Mouse (Mus musculus) B cell, adult 2 months (primary cell): Measurements from ENCODE around the gene Gm13420.
A peak's percentile ranks its signal among the peaks of the same experiment; 100 is the strongest.

Source experiments
- DNase-seq, 2 experiments: peaks; one replicate each; pipeline ENCODE4 v3.0.0; 2022

Gene Gm13420

DNA sequence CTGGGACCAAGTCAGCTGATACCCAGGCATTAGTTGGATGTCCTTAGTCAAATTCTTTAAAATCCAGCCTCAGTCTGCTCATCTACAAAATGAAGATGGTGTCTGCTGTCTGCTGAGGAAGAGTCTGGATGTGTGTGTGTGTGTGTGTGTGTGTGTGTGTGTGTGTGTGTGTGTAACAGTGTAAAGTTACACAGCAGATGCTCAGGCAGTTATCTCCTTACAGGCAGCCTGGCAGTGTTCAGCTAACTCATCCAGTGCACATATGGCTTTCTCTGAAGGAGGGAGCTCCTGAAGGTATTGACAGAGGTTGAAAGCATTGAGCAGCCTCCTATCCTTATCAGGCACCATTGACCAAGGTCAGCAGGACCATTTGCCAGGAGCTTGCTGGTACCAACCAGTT, 50.6 kb downstream of the Gm13420 start:
- DNase-seq, result no peak

DNA sequence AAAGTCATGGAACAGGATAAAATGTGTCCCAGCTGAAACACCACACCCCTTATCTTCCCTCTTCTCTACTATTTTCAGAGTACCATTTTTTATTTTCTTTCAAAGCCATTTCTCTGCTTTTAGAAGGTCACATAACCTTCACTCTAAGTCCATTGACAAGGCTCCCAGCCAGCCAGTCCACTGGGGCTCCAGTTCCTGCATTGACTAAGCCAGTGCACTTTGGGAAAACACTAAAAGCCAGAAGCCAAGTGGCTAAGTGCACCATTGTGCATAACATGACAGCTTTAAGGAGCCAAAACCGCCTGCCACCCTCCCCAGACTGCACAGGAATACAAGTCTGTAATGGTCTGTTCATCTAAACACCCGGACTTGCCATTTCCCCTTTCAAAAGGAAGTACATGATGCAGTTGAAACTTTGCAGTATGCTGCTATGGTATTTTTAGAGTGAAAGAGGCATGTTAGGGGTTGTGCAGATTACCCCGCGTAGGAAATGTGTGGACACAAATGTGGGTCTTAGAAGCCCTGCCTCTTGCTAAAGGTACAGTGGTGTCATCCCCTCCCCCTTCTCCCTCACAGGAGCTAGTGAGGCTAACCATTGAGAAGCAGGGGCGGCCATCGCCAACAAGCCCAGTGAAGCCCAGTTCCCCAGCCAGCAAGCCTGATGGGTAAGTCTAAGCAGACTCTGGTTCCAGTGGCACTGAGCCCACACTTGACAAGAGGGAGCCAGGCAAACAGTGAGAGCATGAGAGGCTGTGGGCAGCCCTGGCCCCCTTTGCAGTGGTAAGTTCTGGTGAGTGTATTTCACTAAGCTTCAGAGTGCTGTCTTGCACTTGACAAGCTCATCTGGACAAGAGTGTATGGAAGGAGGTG, 52.8 kb downstream of the Gm13420 start:
- peak; percentile 33 to 40 for DNase-seq

DNA sequence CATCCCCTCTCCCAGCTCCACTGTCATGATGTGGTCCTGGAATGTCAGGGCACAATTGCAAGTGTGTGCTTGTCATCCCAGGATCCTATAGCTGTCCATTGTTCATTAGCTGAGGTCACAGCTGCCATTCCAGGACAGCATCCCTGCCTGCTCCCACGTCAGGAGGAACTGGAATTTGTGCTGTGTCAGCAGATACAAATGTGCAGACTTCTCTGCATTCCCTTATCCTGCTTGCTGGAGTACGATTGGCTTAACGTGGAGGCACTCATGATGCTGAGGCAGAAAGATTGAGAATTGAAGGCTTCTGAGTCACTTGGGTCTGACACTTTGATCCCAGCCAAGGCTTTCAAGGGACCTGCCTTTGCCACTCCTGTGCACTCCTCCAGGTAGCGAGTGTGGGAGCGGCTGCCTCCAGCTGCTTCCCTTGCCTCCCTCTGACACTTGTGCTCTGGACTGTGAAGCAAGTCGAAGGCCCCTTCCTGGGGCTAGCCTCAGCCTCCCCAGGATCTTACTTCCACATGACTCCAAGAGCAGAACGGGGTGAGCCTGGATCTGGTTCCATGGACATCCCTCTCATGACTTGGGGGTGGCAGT, 55.2 kb downstream of the Gm13420 start:
- no peak for DNase-seq
